Mouse (Mus musculus): Measurements from ENCODE around the gene Wdr47. TPM values are rescaled to one million over a fixed set of nuclear protein-coding genes. Genes with fewer than 3 reads are reported as not detected.

Wdr47 gene
- polyA plus RNA-seq (2014; fragmentation: Nextera tagmentation; extraction: Ambion mirVana): 105 and 130 TPM in 2 replicates

- no peaks in the 10 kb centered on the region for H3K9me3 ChIP-seq (ENCODE audit: control insufficient read depth, low read length)
- peak; percentile 99 for ATAC-seq (ENCODE audit: low FRiP score)
- peaks cover 17% of the 10 kb centered on the region for H3K4me1 ChIP-seq (replicated peaks; ENCODE audit: control insufficient read depth, insufficient read depth, low read length)
- H3K27ac ChIP-seq: peak within 1 kb of the TSS; percentile 95
- peak within 1 kb of the TSS; percentile 92 for H3K9ac ChIP-seq
- DNase-seq (ENCODE audit: low spot score): peak; percentile 95
- no peaks in the 10 kb centered on the region for H3K27me3 ChIP-seq (ENCODE audit: control insufficient read depth, insufficient read depth, low read length)
- peak within 1 kb of the TSS; percentile 87 for H3K4me3 ChIP-seq (replicated peaks; ENCODE audit: low read length)
- peak within 1 kb of the TSS; percentile 76 for H3K4me2 ChIP-seq (replicated peaks)
- no peaks in the 10 kb centered on the region for H3K36me3 ChIP-seq (replicated peaks; ENCODE audit: control insufficient read depth, insufficient read depth)
- WGBS: 6% methylated on average over 44 of the region's 44 CpGs
These were observed at the start of gene Wdr47 for GRCm38 (mm10) chr3:108590786-108591529. Gene Wdr47 (plus strand): TSS chr3:108591279.

GRCm38 (mm10) chr3:108542299-108542698 is 48.8 kb upstream of the Wdr47 start:
- Histone ChIP-seq H3K4me3 (replicated peaks; ENCODE audit: low read length) (no peak overlapping the region), H3K4me1 (replicated peaks; ENCODE audit: control insufficient read depth, insufficient read depth, low read length) (0 out of 2 replicates have a peak, but pooled peaks cover 6% of the 10 kb centered on the region), H3K36me3 (replicated peaks; ENCODE audit: control insufficient read depth, insufficient read depth) (no peaks in the 10 kb centered on the region), H3K27me3 (ENCODE audit: control insufficient read depth, insufficient read depth, low read length) (no peaks in the 10 kb centered on the region), H3K9me3 (ENCODE audit: control insufficient read depth, low read length) (no peaks in the 10 kb centered on the region), H3K9ac (no peak overlapping the region), H3K4me2 (replicated peaks) (no peak overlapping the region), H3K27ac (no peak overlapping the region)
- 87% methylated on average over 11 of the region's 11 CpGs for WGBS
- DNase-seq (ENCODE audit: low spot score) (no peak), ATAC-seq (ENCODE audit: low FRiP score) (no peak)

GRCm38 (mm10) chr3:108554111-108554561 is 36.9 kb upstream of the Wdr47 start:
- Histone ChIP-seq H3K27me3 (ENCODE audit: control insufficient read depth, insufficient read depth, low read length) (no peaks in the 10 kb centered on the region), H3K9ac (peak overlapping the region; percentile 96), H3K27ac (peak overlapping the region; percentile 94), H3K4me2 (replicated peaks) (peak overlapping the region; percentile 87), H3K4me3 (replicated peaks; ENCODE audit: low read length) (peak overlapping the region; percentile 75), H3K4me1 (replicated peaks; ENCODE audit: control insufficient read depth, insufficient read depth, low read length) (peaks cover 8% of the 10 kb centered on the region), H3K36me3 (replicated peaks; ENCODE audit: control insufficient read depth, insufficient read depth) (peaks cover 25% of the 10 kb centered on the region), H3K9me3 (ENCODE audit: control insufficient read depth, low read length) (no peaks in the 10 kb centered on the region)
- ATAC-seq (ENCODE audit: low FRiP score) (peak; percentile 72), DNase-seq (ENCODE audit: low spot score) (peak; percentile 30)
- WGBS: under 1% methylated on average over 39 of the region's 42 CpGs

- Histone ChIP-seq H3K27me3 (ENCODE audit: control insufficient read depth, insufficient read depth, low read length) (no peaks in the 10 kb centered on the region), H3K9me3 (ENCODE audit: control insufficient read depth, low read length) (no peaks in the 10 kb centered on the region), H3K27ac (peak overlapping the region; percentile 94), H3K4me1 (replicated peaks; ENCODE audit: control insufficient read depth, insufficient read depth, low read length) (peaks cover 8% of the 10 kb centered on the region), H3K9ac (peak overlapping the region; percentile 96), H3K36me3 (replicated peaks; ENCODE audit: control insufficient read depth, insufficient read depth) (peaks cover 31% of the 10 kb centered on the region), H3K4me2 (replicated peaks) (peak overlapping the region; percentile 87), H3K4me3 (replicated peaks; ENCODE audit: low read length) (peak overlapping the region; percentile 75)
- DNase-seq (ENCODE audit: low spot score): peak; percentile 98
- WGBS: 17% methylated on average over 22 of the region's 22 CpGs
- peak; percentile 98 for ATAC-seq (ENCODE audit: low FRiP score)
These were observed 36.3 kb upstream of the Wdr47 start for GRCm38 (mm10) chr3:108554587-108555312.

- no peak for DNase-seq (ENCODE audit: low spot score)
- H3K4me1 ChIP-seq (replicated peaks; ENCODE audit: control insufficient read depth, insufficient read depth, low read length): peaks cover 16% of the 10 kb centered on the region
- no peak overlapping the region for H3K4me3 ChIP-seq (replicated peaks; ENCODE audit: low read length)
- H3K9ac ChIP-seq: no peak overlapping the region
- H3K36me3 ChIP-seq (replicated peaks; ENCODE audit: control insufficient read depth, insufficient read depth): peaks cover 35% of the 10 kb centered on the region
- no peak overlapping the region for H3K27ac ChIP-seq
- 94% methylated on average over 4 of the region's 4 CpGs for WGBS
- H3K4me2 ChIP-seq (replicated peaks): no peak overlapping the region
- H3K9me3 ChIP-seq (ENCODE audit: control insufficient read depth, low read length): no peaks in the 10 kb centered on the region
- ATAC-seq (ENCODE audit: low FRiP score): no peak
- H3K27me3 ChIP-seq (ENCODE audit: control insufficient read depth, insufficient read depth, low read length): no peaks in the 10 kb centered on the region
These were observed 33.2 kb upstream of the Wdr47 start for GRCm38 (mm10) chr3:108557888-108558287.

GRCm38 (mm10) chr3:108562133-108562730 is 28.8 kb upstream of the Wdr47 start, which contains the start of gene Tmem167b:
Gene Tmem167b (minus strand): TSS chr3:108562466.
- Histone ChIP-seq H3K9me3 (ENCODE audit: control insufficient read depth, low read length) (no peaks in the 10 kb centered on the region), H3K4me2 (replicated peaks) (peak within 1 kb of the TSS; percentile 84), H3K4me3 (replicated peaks; ENCODE audit: low read length) (peak within 1 kb of the TSS; percentile 62), H3K36me3 (replicated peaks; ENCODE audit: control insufficient read depth, insufficient read depth) (peaks cover 29% of the 10 kb centered on the region), H3K4me1 (replicated peaks; ENCODE audit: control insufficient read depth, insufficient read depth, low read length) (peaks cover 8% of the 10 kb centered on the region), H3K27ac (peak within 1 kb of the TSS; percentile 92), H3K27me3 (ENCODE audit: control insufficient read depth, insufficient read depth, low read length) (no peaks in the 10 kb centered on the region), H3K9ac (peak within 1 kb of the TSS; percentile 78)
- ATAC-seq (ENCODE audit: low FRiP score) (peak; percentile 97), DNase-seq (ENCODE audit: low spot score) (peak; percentile 100)
- WGBS: under 1% methylated on average over 45 of the region's 45 CpGs

GRCm38 (mm10) chr3:108562777-108563271 is 28.3 kb upstream of the Wdr47 start:
- H3K27ac ChIP-seq: peak overlapping the region; percentile 92
- DNase-seq (ENCODE audit: low spot score) (no peak), ATAC-seq (ENCODE audit: low FRiP score) (peak; percentile 61)
- peaks cover 24% of the 10 kb centered on the region for H3K36me3 ChIP-seq (replicated peaks; ENCODE audit: control insufficient read depth, insufficient read depth)
- no peaks in the 10 kb centered on the region for H3K27me3 ChIP-seq (ENCODE audit: control insufficient read depth, insufficient read depth, low read length)
- H3K4me1 ChIP-seq (replicated peaks; ENCODE audit: control insufficient read depth, insufficient read depth, low read length): peaks cover 8% of the 10 kb centered on the region
- 13% methylated on average over 15 of the region's 15 CpGs for WGBS
- H3K9me3 ChIP-seq (ENCODE audit: control insufficient read depth, low read length): no peaks in the 10 kb centered on the region
- H3K4me3 ChIP-seq (replicated peaks; ENCODE audit: low read length): peak overlapping the region; percentile 62
- H3K4me2 ChIP-seq (replicated peaks): peak overlapping the region; percentile 84
- peak overlapping the region; percentile 49 for H3K9ac ChIP-seq

GRCm38 (mm10) chr3:108563309-108563708 is 27.8 kb upstream of the Wdr47 start:
- H3K9me3 ChIP-seq (ENCODE audit: control insufficient read depth, low read length): no peaks in the 10 kb centered on the region
- 12% methylated on average over 4 of the region's 4 CpGs for WGBS
- no peaks in the 10 kb centered on the region for H3K27me3 ChIP-seq (ENCODE audit: control insufficient read depth, insufficient read depth, low read length)
- ATAC-seq (ENCODE audit: low FRiP score) (0 out of 2 replicates have a peak, but pooled peaks have one; percentile 5), DNase-seq (ENCODE audit: low spot score) (peak; percentile 91)
- H3K27ac ChIP-seq: peak overlapping the region; percentile 92
- H3K4me3 ChIP-seq (replicated peaks; ENCODE audit: low read length): peak overlapping the region; percentile 62
- H3K4me1 ChIP-seq (replicated peaks; ENCODE audit: control insufficient read depth, insufficient read depth, low read length): peaks cover 8% of the 10 kb centered on the region
- H3K4me2 ChIP-seq (replicated peaks): peak overlapping the region; percentile 84
- H3K9ac ChIP-seq: peak overlapping the region; percentile 49; the same call in 1 of the 2 replicates
- H3K36me3 ChIP-seq (replicated peaks; ENCODE audit: control insufficient read depth, insufficient read depth): peaks cover 19% of the 10 kb centered on the region
